Mouse (Mus musculus) ES-Bruce4 (cell line): ENCODE results near the gene Cdhr2.

Source experiments
- CTCF ChIP-seq: IDR thresholded peaks from one replicate; pipeline ENCODE4 v1.8.1; 2011; ENCODE audit warnings: low read depth, low read length
- EP300 ChIP-seq: IDR thresholded peaks from 2 replicates; pipeline ENCODE4 v1.6.1; 2011; ENCODE audit warnings: low read depth, low read length; ENCODE audit not compliant: insufficient read depth
- POLR2A ChIP-seq: IDR thresholded peaks from one replicate; pipeline ENCODE4 v1.8.1; 2011; ENCODE audit warnings: low read length; ENCODE audit not compliant: insufficient read depth

GRCm38 (mm10) chr13:54758045-54758755 is 56.9 kb downstream of the Cdhr2 start:
- TF ChIP-seq CTCF = peak; percentile 93
- TF ChIP-seq EP300 = 0 out of 2 replicates have a peak, but pooled peaks have one; percentile 60
- TF ChIP-seq POLR2A = no peak
